Mouse (Mus musculus) hindbrain, embryonic 11.5 days (tissue): ENCODE results near the gene Tuba1b. TPM values are rescaled to one million over a fixed set of nuclear protein-coding genes. Genes with fewer than 3 reads are reported as not detected.
A peak's percentile ranks its signal among the peaks of the same experiment; 100 is the strongest.
"Not testable (repeated sequence)": the region's sequence is repeated elsewhere in the genome, so short reads cannot be mapped to it uniquely, and the experiment has no call there.

Experiments
- ATAC-seq: fragments of 200-750 bp; cut with Nextera tagmentation; 2 replicates; pipeline ENCODE4 v1.8.0; 2017; ENCODE audit warnings: mild to moderate bottlenecking, moderate TSS enrichment, moderate library complexity; ENCODE audit not compliant: low FRiP score
- DNase-seq: peaks from one replicate; pipeline ENCODE4 v3.0.0-alpha.2; 2015; ENCODE audit warnings: low spot score
- H3K27ac ChIP-seq: fragments of 300-500 bp; sonication (generic); 2 replicates; pipeline ENCODE4 v1.5.1; 2014; ENCODE audit warnings: mild to moderate bottlenecking, low read depth, low read length
- H3K27me3 ChIP-seq: fragments of 300-500 bp; sonication (generic); 2 replicates; pipeline ENCODE4 v1.6.1; 2014; ENCODE audit warnings: mild to moderate bottlenecking, low read length, moderate library complexity, mixed read lengths; ENCODE audit not compliant: control insufficient read depth, insufficient read depth
- H3K36me3 ChIP-seq: fragments of 300-500 bp; sonication (generic); 2 replicates; pipeline ENCODE4 v1.6.1; 2014; ENCODE audit warnings: mild to moderate bottlenecking, low read length, moderate library complexity, mixed read lengths; ENCODE audit not compliant: control insufficient read depth, insufficient read depth
- H3K4me1 ChIP-seq: fragments of 300-500 bp; sonication (generic); replicated peaks from 2 replicates; pipeline ENCODE4 v1.6.1; 2014; ENCODE audit warnings: low read length, mixed read lengths; ENCODE audit not compliant: control insufficient read depth, insufficient read depth
- H3K4me2 ChIP-seq: fragments of 300-500 bp; sonication (generic); replicated peaks from 2 replicates; pipeline ENCODE4 v1.6.1; 2014; ENCODE audit warnings: mild to moderate bottlenecking, low read depth, low read length
- H3K4me3 ChIP-seq: fragments of 300-500 bp; sonication (generic); 2 replicates; pipeline ENCODE4 v1.5.1; 2014; ENCODE audit warnings: low read depth, low read length
- H3K9ac ChIP-seq: fragments of 300-500 bp; sonication (generic); 2 replicates; pipeline ENCODE4 v1.6.1; 2014; ENCODE audit warnings: low read depth, low read length
- H3K9me3 ChIP-seq: fragments of 300-500 bp; sonication (generic); 2 replicates; pipeline ENCODE4 v1.6.1; 2016; ENCODE audit warnings: low read length; ENCODE audit not compliant: control insufficient read depth
- WGBS: fragments of 180-500 bp; shearing (Covaris S2); extraction: QIAGEN DNeasy Blood & Tissue Kit; methylation state at CpG from one replicate; pipeline ENCODE4 v1.1.7; 2014; 5-methylcytosine and 5-hydroxymethylcytosine counted together
- polyA plus RNA-seq: library from polyadenylated mRNA; unstranded; fragments of >200 nt; fragmentation: Nextera tagmentation; extraction: Ambion mirVana; gene quantifications from 2 replicates; pipeline ENCODE4 v1.2.1, GENCODE M21; 2014

Tuba1b gene
- polyA plus RNA-seq, 1 experiment from 2014 or later, result 1,792 TPM

DNA sequence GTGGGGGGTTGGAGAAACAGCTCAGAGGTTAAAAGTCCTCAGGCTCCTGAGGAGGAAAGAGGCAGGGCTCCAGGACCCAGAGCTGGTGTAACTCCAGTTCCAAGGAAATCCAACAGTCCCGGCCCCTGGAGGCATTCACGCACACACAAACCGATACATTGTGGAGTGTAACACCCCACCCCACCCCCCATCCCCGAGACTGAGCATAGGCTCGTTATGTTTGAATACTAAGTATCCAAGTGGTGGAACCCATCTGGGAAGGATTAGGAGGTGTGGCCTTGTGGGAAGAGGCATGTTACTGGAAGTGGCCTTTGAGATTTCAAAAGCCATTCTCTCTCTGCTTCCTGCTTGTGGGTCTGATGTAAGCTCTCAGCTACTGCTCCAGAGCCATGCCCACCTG lies 12.9 kb downstream of the Tuba1b start:
- 87% methylated on average over 5 of the region's 5 CpGs for WGBS
- Histone ChIP-seq H3K4me3 (no peak overlapping the region), H3K9ac (no peak overlapping the region), H3K27ac (no peak overlapping the region), H3K27me3 (no peaks in the 10 kb centered on the region), H3K36me3 (no peaks in the 10 kb centered on the region), H3K4me2 (no peak overlapping the region), H3K4me1 (peaks cover under 1% of the 10 kb centered on the region; the same call in 1 of the 2 replicates), H3K9me3 (no peaks in the 10 kb centered on the region)
- no peak for DNase-seq
- ATAC-seq, result no peak

DNA sequence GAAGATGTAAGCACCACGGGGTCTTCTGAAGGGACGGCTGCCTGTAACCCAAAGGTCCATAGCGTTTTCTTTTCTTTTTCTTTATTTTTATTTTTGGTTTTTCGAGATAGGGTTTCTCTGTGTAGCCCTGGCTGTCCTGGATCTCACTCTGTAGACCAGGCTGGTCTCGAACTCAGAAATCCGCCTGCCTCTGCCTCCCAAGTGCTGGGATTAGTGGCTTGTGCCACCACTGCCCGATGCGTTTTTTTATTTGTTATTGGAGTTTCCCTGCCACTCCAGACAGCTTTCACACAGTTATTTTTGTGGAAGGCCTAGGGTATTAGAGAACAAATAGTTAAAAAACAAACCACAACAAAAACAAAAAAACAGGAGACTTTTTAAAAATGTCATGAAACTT lies 15.9 kb downstream of the Tuba1b start:
- Histone ChIP-seq H3K9ac (peak overlapping the region; percentile 11; the same call in 1 of the 2 replicates), H3K27ac (peak overlapping the region; percentile 37; the same call in 1 of the 2 replicates), H3K4me3 (peak overlapping the region; percentile 80), H3K4me2 (peak overlapping the region; percentile 38)
- DNase-seq, H3K36me3 ChIP-seq, ATAC-seq, H3K9me3 ChIP-seq, H3K27me3 ChIP-seq, H3K4me1 ChIP-seq: not testable (repeated sequence)
- 22% methylated on average over 8 of the region's 8 CpGs for WGBS

DNA sequence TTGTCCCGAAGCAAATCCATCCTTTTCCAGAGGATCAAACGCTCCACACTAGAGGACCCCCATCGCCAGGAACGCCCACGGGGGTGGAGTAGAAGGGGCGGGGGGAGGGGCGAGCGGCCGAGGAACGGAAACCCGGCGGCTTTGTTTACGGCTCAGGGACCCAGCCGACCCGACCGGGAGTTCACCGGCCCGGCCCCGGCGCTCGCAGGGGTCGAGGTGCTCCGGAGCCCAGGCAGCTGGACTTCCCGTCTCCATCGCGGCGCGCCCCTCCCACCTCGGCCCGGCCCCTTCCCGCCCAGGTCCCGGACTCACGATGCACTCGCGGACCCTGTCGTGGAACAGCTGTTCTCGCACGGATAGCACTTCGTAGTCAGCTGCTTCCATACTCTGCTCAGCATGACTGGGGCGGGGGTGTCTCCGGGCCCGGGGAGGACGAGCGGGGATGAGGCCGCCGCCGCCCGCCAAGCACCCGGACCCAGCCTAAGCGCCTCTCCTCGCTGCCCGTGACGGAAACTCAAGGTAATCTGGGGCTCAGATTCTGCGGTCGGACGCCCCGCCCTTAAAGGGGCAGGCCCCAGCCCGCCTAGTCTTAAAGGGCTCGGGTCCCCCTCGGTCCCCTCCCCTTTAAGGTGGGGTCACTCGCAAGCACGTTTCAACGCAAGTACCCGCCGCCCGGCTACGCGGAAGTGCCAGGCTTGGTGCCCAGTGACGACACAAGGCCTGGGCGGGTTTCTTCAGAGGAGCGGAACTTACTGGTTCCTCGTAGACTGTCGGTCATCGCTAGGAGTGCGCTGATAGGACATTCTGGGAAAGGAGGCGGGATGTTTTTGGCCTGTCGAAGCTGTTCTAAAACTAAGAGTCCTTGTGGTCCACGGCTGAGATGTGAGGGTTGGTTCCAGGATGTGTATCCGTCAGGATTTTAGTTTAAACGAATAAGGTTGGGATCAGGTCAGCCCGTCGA lies 16.5 kb downstream of the Tuba1b start, which contains the start of gene Lmbr1l:
TSS of gene Lmbr1l (minus strand) at position 694 of the 961 bp plus-strand sequence.
- DNase-seq, result peak; percentile 98
- H3K27ac ChIP-seq, result peak within 1 kb of the TSS; percentile 93
- WGBS, result under 1% methylated on average over 81 of the region's 82 CpGs
- H3K36me3 ChIP-seq, result peaks cover 4% of the 10 kb centered on the region; the same call in 1 of the 2 replicates
- peaks cover 6% of the 10 kb centered on the region; the same call in 1 of the 2 replicates for H3K4me1 ChIP-seq
- peak within 1 kb of the TSS; percentile 80 for H3K4me3 ChIP-seq
- peak; percentile 99 for ATAC-seq
- peak within 1 kb of the TSS; percentile 69 for H3K4me2 ChIP-seq
- no peaks in the 10 kb centered on the region for H3K9me3 ChIP-seq
- H3K27me3 ChIP-seq, result no peaks in the 10 kb centered on the region
- H3K9ac ChIP-seq, result peak within 1 kb of the TSS; percentile 79

DNA sequence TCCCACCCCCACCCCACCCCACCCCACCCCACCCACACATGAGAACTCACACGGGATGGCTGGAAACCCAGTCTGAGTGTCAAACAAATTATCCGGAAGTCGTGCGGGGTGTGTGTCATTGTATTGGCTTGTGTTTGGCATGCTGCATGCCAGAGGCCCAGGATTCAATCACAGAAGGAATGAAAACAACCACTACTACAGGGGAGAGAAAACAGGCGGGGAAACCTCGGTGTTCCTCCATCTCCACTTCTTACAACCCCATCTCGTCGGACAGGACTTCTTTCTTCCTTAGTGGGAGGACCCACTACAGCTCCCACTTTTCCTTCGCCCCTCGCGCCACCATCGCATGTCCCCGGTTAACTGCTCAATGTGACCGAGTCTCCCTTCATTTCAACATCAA lies 17.3 kb downstream of the Tuba1b start:
- Histone ChIP-seq H3K9me3 (no peaks in the 10 kb centered on the region), H3K4me3 (peak overlapping the region; percentile 80), H3K9ac (peak overlapping the region; percentile 79), H3K36me3 (peaks cover 6% of the 10 kb centered on the region; the same call in 1 of the 2 replicates), H3K27ac (peak overlapping the region; percentile 93; the same call in 1 of the 2 replicates), H3K4me2 (peak overlapping the region; percentile 69), H3K4me1 (peaks cover 6% of the 10 kb centered on the region; the same call in 1 of the 2 replicates), H3K27me3 (no peaks in the 10 kb centered on the region)
- WGBS, result under 1% methylated on average over 14 of the region's 14 CpGs
- DNase-seq (no peak), ATAC-seq (peak; percentile 1; the same call in 1 of the 2 replicates)

DNA sequence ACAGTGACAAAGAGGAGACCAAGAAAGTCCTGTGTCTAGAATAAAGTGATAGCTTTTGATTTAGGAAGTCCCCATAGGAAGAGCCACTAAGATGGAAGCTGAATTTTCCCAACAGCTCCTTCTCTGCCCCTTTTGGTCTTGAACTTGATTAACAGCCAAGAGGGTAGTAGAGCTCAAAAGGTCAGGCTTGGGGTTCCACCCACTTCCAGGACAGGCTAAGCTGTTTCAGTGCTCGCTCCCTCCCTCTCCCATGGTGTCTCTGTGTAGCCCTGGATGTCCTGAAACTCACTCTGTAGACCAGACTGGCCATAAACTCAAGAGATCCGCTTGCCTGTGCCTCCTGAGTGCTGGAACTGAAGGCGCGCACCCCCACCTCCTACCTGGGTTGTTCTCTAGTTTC lies 18.3 kb downstream of the Tuba1b start:
- ATAC-seq (no peak), DNase-seq (no peak)
- Histone ChIP-seq H3K36me3 (peaks cover 14% of the 10 kb centered on the region; the same call in 1 of the 2 replicates), H3K4me3 (peak overlapping the region; percentile 80), H3K27ac (no peak overlapping the region), H3K4me2 (peak overlapping the region; percentile 69), H3K9ac (peak overlapping the region; percentile 79), H3K27me3 (no peaks in the 10 kb centered on the region), H3K9me3 (no peaks in the 10 kb centered on the region), H3K4me1 (peaks cover 6% of the 10 kb centered on the region; the same call in 1 of the 2 replicates)
- 96% methylated on average over 4 of the region's 4 CpGs for WGBS

DNA sequence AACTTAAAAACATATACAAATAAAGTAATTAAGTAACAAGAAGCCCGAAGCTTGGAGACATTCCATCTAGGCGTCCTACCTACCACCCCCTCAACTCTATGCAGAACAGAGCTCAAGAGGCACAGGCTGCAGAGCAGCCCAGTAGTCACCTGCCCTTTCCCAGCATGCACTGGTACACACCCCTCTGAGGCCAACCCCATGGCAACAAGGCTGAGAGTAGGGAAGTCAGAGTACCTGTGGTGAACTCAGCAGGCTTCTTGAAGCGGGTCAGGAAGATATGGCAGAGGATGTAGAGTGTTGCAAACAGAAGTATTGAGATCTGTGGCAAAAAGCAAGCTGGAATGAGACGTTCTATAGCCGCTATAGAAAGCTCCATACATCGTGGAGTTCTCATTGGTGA lies 19.5 kb downstream of the Tuba1b start:
- Histone ChIP-seq H3K9me3 (no peaks in the 10 kb centered on the region), H3K36me3 (peaks cover 14% of the 10 kb centered on the region; the same call in 1 of the 2 replicates), H3K4me2 (no peak overlapping the region), H3K9ac (no peak overlapping the region), H3K4me1 (peaks cover 6% of the 10 kb centered on the region; the same call in 1 of the 2 replicates), H3K27ac (no peak overlapping the region), H3K4me3 (no peak overlapping the region), H3K27me3 (no peaks in the 10 kb centered on the region)
- ATAC-seq (no peak), DNase-seq (no peak)
- WGBS, result 95% methylated on average over 6 of the region's 6 CpGs

DNA sequence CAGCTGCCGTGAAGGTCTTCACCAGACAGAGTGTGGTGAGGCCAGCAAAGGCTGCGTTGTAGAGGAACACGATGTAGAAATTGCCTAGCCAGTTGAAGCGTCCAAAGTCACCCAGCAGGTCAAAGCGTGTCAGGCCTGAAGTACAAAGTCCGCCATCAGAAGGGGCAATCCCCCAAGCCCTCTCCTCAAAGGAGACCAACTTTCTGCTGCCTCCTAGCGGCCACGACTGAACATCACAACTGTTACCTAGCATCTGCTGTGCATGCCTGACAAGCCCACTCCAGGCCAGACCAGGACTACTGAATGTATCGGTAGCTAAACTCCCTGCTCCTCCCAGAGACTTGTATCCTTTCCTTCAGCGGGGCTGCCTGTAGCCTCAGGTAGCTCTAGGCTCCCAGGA lies 29.7 kb downstream of the Tuba1b start:
- ATAC-seq (no peak), DNase-seq (peak; percentile 81)
- Histone ChIP-seq H3K36me3 (peaks cover 10% of the 10 kb centered on the region), H3K4me2 (no peak overlapping the region), H3K4me1 (0 out of 2 replicates have a peak, but pooled peaks cover 2% of the 10 kb centered on the region), H3K27me3 (no peaks in the 10 kb centered on the region), H3K9me3 (no peaks in the 10 kb centered on the region), H3K9ac (no peak overlapping the region), H3K27ac (no peak overlapping the region), H3K4me3 (no peak overlapping the region)
- WGBS, result 28% methylated on average over 10 of the region's 10 CpGs

DNA sequence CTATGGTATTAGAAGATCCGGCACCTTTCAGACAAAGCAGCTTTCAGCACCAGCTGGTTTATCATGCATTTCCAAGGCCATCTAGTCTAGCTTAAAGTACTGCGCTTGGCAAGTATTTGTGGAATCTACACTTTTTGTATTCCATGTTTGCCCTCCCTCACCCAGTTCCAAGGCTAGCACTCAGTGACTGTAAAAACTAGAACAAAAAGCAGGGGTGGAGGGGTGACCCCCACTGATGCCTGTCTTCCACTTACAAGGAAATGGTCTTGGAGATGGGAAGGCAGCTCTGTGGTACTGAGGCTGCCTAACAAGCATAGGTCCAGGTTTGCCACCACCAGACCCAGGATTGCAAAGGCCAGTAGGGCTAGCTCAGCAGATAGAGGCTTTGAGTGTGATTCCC lies 31.8 kb downstream of the Tuba1b start:
- peaks cover 19% of the 10 kb centered on the region for H3K27me3 ChIP-seq
- H3K9ac ChIP-seq, result no peak overlapping the region
- 94% methylated on average over 2 of the region's 2 CpGs for WGBS
- peaks cover 8% of the 10 kb centered on the region; the same call in 1 of the 2 replicates for H3K4me1 ChIP-seq
- H3K27ac ChIP-seq, result no peak overlapping the region
- H3K4me2 ChIP-seq, result no peak overlapping the region
- DNase-seq, result no peak
- ATAC-seq, result no peak
- H3K9me3 ChIP-seq, result no peaks in the 10 kb centered on the region
- H3K36me3 ChIP-seq, result 0 out of 2 replicates have a peak, but pooled peaks cover 2% of the 10 kb centered on the region
- no peak overlapping the region for H3K4me3 ChIP-seq
